Mouse (Mus musculus): Measurements from ENCODE around the gene Fry. TPM values are rescaled to one million over a fixed set of nuclear protein-coding genes. Genes with fewer than 3 reads are reported as not detected.

The Fry gene
- total and polyA plus RNA-seq, 2 experiments from 2014 or later: 62.6 to 129 TPM

GRCm38 (mm10) chr5:150156063-150156786 lies 37.8 kb downstream of the Fry start:
- ATAC-seq (ENCODE audit: low FRiP score): no peak
- H3K4me2 ChIP-seq (ENCODE audit: low read depth, low read length, poor library complexity, severe bottlenecking): peak overlapping the region; percentile 10; the same call in 1 of the 2 replicates

GRCm38 (mm10) chr5:150157682-150158081 lies 39.2 kb downstream of the Fry start:
- H3K27me3 ChIP-seq (ENCODE audit: insufficient read depth, low read length): no peaks in the 10 kb centered on the region
- peak; percentile 73 for TF ChIP-seq CTCF (IDR thresholded peaks at IDR 0.05)
- no peaks in the 10 kb centered on the region for H3K4me1 ChIP-seq (ENCODE audit: insufficient read depth, low read length)
- WGBS: 46% methylated on average over 6 of the region's 6 CpGs
- H3K9ac ChIP-seq (replicated peaks; ENCODE audit: low read length, poor library complexity, severe bottlenecking): no peak overlapping the region
- peak; percentile 53 for DNase-seq (ENCODE audit: low spot score)
- ATAC-seq (ENCODE audit: low FRiP score): no peak
- no peak overlapping the region for H3K4me2 ChIP-seq (ENCODE audit: low read depth, low read length, poor library complexity, severe bottlenecking)
- H3K27ac ChIP-seq (ENCODE audit: low read depth, low read length): no peak overlapping the region
- no peaks in the 10 kb centered on the region for H3K36me3 ChIP-seq (ENCODE audit: insufficient read depth, low read length)
- no peaks in the 10 kb centered on the region for H3K9me3 ChIP-seq (ENCODE audit: low read length)
- H3K4me3 ChIP-seq (ENCODE audit: low read depth, low read length): no peak overlapping the region

More at GRCm38 (mm10) chr5:150156063-150156786, 37.8 kb downstream of the Fry start:
- Histone ChIP-seq H3K4me3 (ENCODE audit: low read depth, low read length) (no peak overlapping the region), H3K36me3 (ENCODE audit: insufficient read depth, low read length) (no peaks in the 10 kb centered on the region), H3K27me3 (ENCODE audit: insufficient read depth, low read length) (no peaks in the 10 kb centered on the region), H3K4me1 (ENCODE audit: insufficient read depth, low read length) (no peaks in the 10 kb centered on the region), H3K9ac (replicated peaks; ENCODE audit: low read length, poor library complexity, severe bottlenecking) (no peak overlapping the region), H3K9me3 (ENCODE audit: low read length) (no peaks in the 10 kb centered on the region), H3K27ac (ENCODE audit: low read depth, low read length) (no peak overlapping the region)
- TF ChIP-seq CTCF (IDR thresholded peaks at IDR 0.05): no peak
- 70% methylated on average over 16 of the region's 16 CpGs for WGBS
- DNase-seq (ENCODE audit: low spot score): no peak

GRCm38 (mm10) chr5:150159151-150159550 lies 40.7 kb downstream of the Fry start:
- no peak overlapping the region for H3K27ac ChIP-seq (ENCODE audit: low read depth, low read length)
- H3K27me3 ChIP-seq (ENCODE audit: insufficient read depth, low read length): no peaks in the 10 kb centered on the region
- ATAC-seq (ENCODE audit: low FRiP score) (no peak), DNase-seq (ENCODE audit: low spot score) (no peak)
- 54% methylated on average over 5 of the region's 5 CpGs for WGBS
- H3K9ac ChIP-seq (replicated peaks; ENCODE audit: low read length, poor library complexity, severe bottlenecking): no peak overlapping the region
- no peak overlapping the region for H3K4me2 ChIP-seq (ENCODE audit: low read depth, low read length, poor library complexity, severe bottlenecking)
- TF ChIP-seq CTCF (IDR thresholded peaks at IDR 0.05): no peak
- no peaks in the 10 kb centered on the region for H3K4me1 ChIP-seq (ENCODE audit: insufficient read depth, low read length)
- H3K36me3 ChIP-seq (ENCODE audit: insufficient read depth, low read length): no peaks in the 10 kb centered on the region
- no peaks in the 10 kb centered on the region for H3K9me3 ChIP-seq (ENCODE audit: low read length)
- no peak overlapping the region for H3K4me3 ChIP-seq (ENCODE audit: low read depth, low read length)

- DNase-seq (ENCODE audit: low spot score) (no peak), ATAC-seq (ENCODE audit: low FRiP score) (no peak)
- TF ChIP-seq CTCF (IDR thresholded peaks at IDR 0.05): peak; percentile 48
- whole genome bisulfite sequencing: 83% methylated on average over 6 of the region's 6 CpGs
- Histone ChIP-seq H3K36me3 (ENCODE audit: insufficient read depth, low read length) (no peaks in the 10 kb centered on the region), H3K4me1 (ENCODE audit: insufficient read depth, low read length) (no peaks in the 10 kb centered on the region), H3K9me3 (ENCODE audit: low read length) (no peaks in the 10 kb centered on the region), H3K27ac (ENCODE audit: low read depth, low read length) (no peak overlapping the region), H3K4me2 (ENCODE audit: low read depth, low read length, poor library complexity, severe bottlenecking) (no peak overlapping the region), H3K4me3 (ENCODE audit: low read depth, low read length) (no peak overlapping the region), H3K27me3 (ENCODE audit: insufficient read depth, low read length) (no peaks in the 10 kb centered on the region), H3K9ac (replicated peaks; ENCODE audit: low read length, poor library complexity, severe bottlenecking) (no peak overlapping the region)
Measured at GRCm38 (mm10) chr5:150161193-150161592, 42.7 kb downstream of the Fry start.

- 92% methylated on average over 5 of the region's 5 CpGs for WGBS
- Histone ChIP-seq H3K4me1 (ENCODE audit: insufficient read depth, low read length) (no peaks in the 10 kb centered on the region), H3K27me3 (ENCODE audit: insufficient read depth, low read length) (no peaks in the 10 kb centered on the region), H3K36me3 (ENCODE audit: insufficient read depth, low read length) (no peaks in the 10 kb centered on the region), H3K4me2 (ENCODE audit: low read depth, low read length, poor library complexity, severe bottlenecking) (no peak overlapping the region), H3K27ac (ENCODE audit: low read depth, low read length) (no peak overlapping the region), H3K9me3 (ENCODE audit: low read length) (no peaks in the 10 kb centered on the region), H3K9ac (replicated peaks; ENCODE audit: low read length, poor library complexity, severe bottlenecking) (no peak overlapping the region), H3K4me3 (ENCODE audit: low read depth, low read length) (no peak overlapping the region)
- TF ChIP-seq CTCF (IDR thresholded peaks at IDR 0.05): no peak
- DNase-seq (ENCODE audit: low spot score) (no peak), ATAC-seq (ENCODE audit: low FRiP score) (no peak)
Measured at GRCm38 (mm10) chr5:150161898-150162297, 43.5 kb downstream of the Fry start.

GRCm38 (mm10) chr5:150164671-150165070 lies 46.2 kb downstream of the Fry start:
- H3K27me3 ChIP-seq (ENCODE audit: insufficient read depth, low read length): no peaks in the 10 kb centered on the region
- H3K9me3 ChIP-seq (ENCODE audit: low read length): no peaks in the 10 kb centered on the region
- no peak overlapping the region for H3K4me3 ChIP-seq (ENCODE audit: low read depth, low read length)
- H3K4me2 ChIP-seq (ENCODE audit: low read depth, low read length, poor library complexity, severe bottlenecking): no peak overlapping the region
- no peak for ATAC-seq (ENCODE audit: low FRiP score)
- no peak overlapping the region for H3K9ac ChIP-seq (replicated peaks; ENCODE audit: low read length, poor library complexity, severe bottlenecking)
- H3K27ac ChIP-seq (ENCODE audit: low read depth, low read length): 0 out of 2 replicates have a peak overlapping the region, but pooled peaks have one; percentile 18
- no peak for DNase-seq (ENCODE audit: low spot score)
- H3K36me3 ChIP-seq (ENCODE audit: insufficient read depth, low read length): no peaks in the 10 kb centered on the region
- TF ChIP-seq CTCF (IDR thresholded peaks at IDR 0.05): no peak
- WGBS: 87% methylated on average over 3 of the region's 3 CpGs
- H3K4me1 ChIP-seq (ENCODE audit: insufficient read depth, low read length): no peaks in the 10 kb centered on the region

Data from midbrain, postnatal 0 days (tissue).